Mouse (Mus musculus) erythroblast, embryonic 14.5 days (primary cell): ENCODE measurements around the gene Cep135.

Source experiments
- GATA1 ChIP-seq: IDR thresholded peaks from 2 replicates; pipeline ENCODE4 v1.6.1; 2012; ENCODE audit warnings: low read length, inconsistent platforms, mixed read lengths
- TAL1 ChIP-seq: IDR thresholded peaks from 3 replicates; pipeline ENCODE4 v1.6.1; 2012; ENCODE audit warnings: low read length, inconsistent platforms, mixed read lengths

DNA sequence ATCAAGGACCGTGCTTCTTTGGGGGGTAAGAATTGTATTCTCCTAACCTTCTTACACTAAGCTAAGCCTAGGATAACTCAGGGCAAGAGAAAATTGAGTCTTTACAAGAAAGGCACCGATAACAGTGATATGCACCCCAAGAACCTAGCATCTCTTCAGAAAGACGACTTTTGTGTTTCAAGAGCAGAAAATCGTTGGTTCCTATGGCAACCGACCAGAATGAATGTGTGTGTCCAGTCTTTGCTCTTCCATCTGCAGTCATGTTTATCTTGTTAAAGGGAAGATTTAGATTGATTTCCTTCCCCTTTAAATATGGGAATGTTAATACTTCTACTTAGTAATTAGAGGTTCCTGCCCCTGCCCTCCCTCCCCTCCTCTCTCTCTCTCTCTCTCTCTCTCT lies 95.0 kb downstream of the Cep135 start:
- TF ChIP-seq GATA1, result no peak
- TF ChIP-seq TAL1, result no peak
